Mouse (Mus musculus) MEL (cell line): ENCODE data around the gene Ier2.

Source experiments
- CTCF ChIP-seq, 3 experiments: IDR thresholded peaks in 2 of 3; conservative IDR thresholded peaks in 1 of 3; 2 replicates each; pipeline ENCODE4 v1.5.1; 2011 to 2012; ENCODE audit warnings: low read length in 3 of 3, low read depth in 2 of 3, mild to moderate bottlenecking in 2 of 3, improper control_type of control experiment in 1 of 3, inconsistent platforms in 1 of 3, mixed read lengths in 1 of 3, moderate library complexity in 1 of 3; ENCODE audit not compliant: control insufficient read depth in 1 of 3, insufficient read depth in 1 of 3, poor library complexity in 1 of 3, severe bottlenecking in 1 of 3
- EP300 ChIP-seq, 2 experiments: IDR thresholded peaks; 2 replicates each; pipeline ENCODE4 v1.6.1; 2011; ENCODE audit warnings: improper control_type of control experiment in 2 of 2, low read length in 2 of 2, low read depth in 1 of 2, mild to moderate bottlenecking in 1 of 2
- GABPA ChIP-seq: IDR thresholded peaks from 2 replicates; pipeline ENCODE4 v1.6.1; 2012; ENCODE audit warnings: low read depth, mild to moderate bottlenecking, inconsistent platforms, low read length, improper control_type of control experiment, moderate library complexity
- GATA1 ChIP-seq: IDR thresholded peaks from 2 replicates; pipeline ENCODE4 v1.6.1; 2011; ENCODE audit warnings: low read depth, low read length, improper control_type of control experiment
- KAT2A ChIP-seq: conservative IDR thresholded peaks from 2 replicates; pipeline ENCODE4 v1.6.1; 2012; ENCODE audit warnings: low read depth, low read length, improper control_type of control experiment, inconsistent platforms
- MAX ChIP-seq: IDR thresholded peaks from 2 replicates; pipeline ENCODE4 v1.6.1; 2011; ENCODE audit warnings: low read length, improper control_type of control experiment
- POLR2A ChIP-seq, 2 experiments: IDR thresholded peaks; 2 replicates each; pipeline ENCODE4 v1.6.1; 2011 to 2012; ENCODE audit warnings: low read length in 2 of 2, mild to moderate bottlenecking in 2 of 2, control low read depth in 1 of 2, improper control_type of control experiment in 1 of 2, low read depth in 1 of 2, moderate library complexity in 1 of 2; ENCODE audit not compliant: control insufficient read depth in 1 of 2, insufficient read depth in 1 of 2, poor library complexity in 1 of 2
- TAL1 ChIP-seq: IDR thresholded peaks from 2 replicates; pipeline ENCODE4 v1.6.1; 2012; ENCODE audit warnings: mild to moderate bottlenecking, inconsistent platforms, low read length, moderate library complexity, mixed read lengths
- USF2 ChIP-seq, 2 experiments: IDR thresholded peaks; 2 replicates each; pipeline ENCODE4 v1.6.1; 2011 to 2012; ENCODE audit warnings: improper control_type of control experiment in 2 of 2, low read length in 2 of 2, borderline replicate concordance in 1 of 2, inconsistent platforms in 1 of 2, low read depth in 1 of 2, mild to moderate bottlenecking in 1 of 2; ENCODE audit not compliant: insufficient read depth in 1 of 2
- ZNF384 ChIP-seq: IDR thresholded peaks from 2 replicates; pipeline ENCODE4 v1.6.1; 2012; ENCODE audit warnings: low read depth, mild to moderate bottlenecking, inconsistent platforms, low read length, improper control_type of control experiment

DNA sequence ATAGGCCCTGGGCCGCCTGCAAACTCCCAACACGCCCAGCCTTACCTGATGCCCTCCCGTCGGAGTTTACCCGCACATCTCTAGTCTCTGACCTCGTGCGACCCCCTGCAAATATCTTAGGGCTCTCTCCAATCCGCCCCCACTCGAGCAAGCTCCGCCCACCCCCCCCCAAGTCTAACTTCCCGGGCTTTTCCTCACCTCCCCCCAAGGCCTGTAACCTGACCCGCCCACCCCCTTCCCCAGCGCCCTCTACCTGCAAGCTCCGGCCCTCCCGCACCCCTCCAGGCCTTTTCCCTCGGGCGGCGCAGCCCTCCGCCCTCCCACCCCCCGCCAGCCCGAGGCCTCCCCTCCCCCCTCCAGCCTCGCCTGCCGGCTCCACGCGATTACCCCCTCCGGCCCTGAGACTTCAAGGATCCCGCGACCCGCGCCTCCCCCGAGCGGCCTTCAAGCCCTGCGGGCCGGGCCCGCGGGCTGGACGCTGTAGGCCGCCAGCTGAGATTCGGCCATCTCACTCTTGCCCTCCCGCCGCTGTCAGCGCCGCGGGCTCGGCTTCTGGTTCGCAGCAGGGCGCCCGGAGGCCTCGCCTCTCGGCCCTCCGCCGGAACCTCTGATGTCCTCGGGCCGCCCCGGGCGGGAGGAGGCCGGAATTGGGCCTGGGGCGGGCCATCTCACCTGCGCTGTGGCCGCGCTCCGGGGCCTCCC, 24.5 kb upstream of the Ier2 start:
- peak in 1 of 3 experiments; percentile 57; a peak in 3 of 6 replicates for TF ChIP-seq CTCF (IDR thresholded peaks at IDR 0.05 in 2 of 3, conservative IDR thresholded peaks at IDR 0.05 in 1 of 3; ENCODE audit: control insufficient read depth in 1 of 3, insufficient read depth in 1 of 3, low read depth in 2 of 3, low read length in 3 of 3, poor library complexity in 1 of 3, severe bottlenecking in 1 of 3)
- TF ChIP-seq TAL1 = no peak
- TF ChIP-seq POLR2A (IDR thresholded peaks at IDR 0.05; ENCODE audit: control insufficient read depth in 1 of 2, insufficient read depth in 1 of 2, low read depth in 1 of 2, low read length in 2 of 2, poor library complexity in 1 of 2) = no peak
- TF ChIP-seq KAT2A = no peak
- no peak; the same call in 1 of the 2 replicates for TF ChIP-seq MAX
- TF ChIP-seq EP300 (IDR thresholded peaks at IDR 0.05; ENCODE audit: low read depth in 1 of 2, low read length in 2 of 2) = no peak
- no peak for TF ChIP-seq GABPA
- no peak for TF ChIP-seq GATA1
- TF ChIP-seq USF2 (IDR thresholded peaks at IDR 0.05; ENCODE audit: borderline replicate concordance in 1 of 2, insufficient read depth in 1 of 2, low read depth in 1 of 2, low read length in 2 of 2) = no peak
- no peak for TF ChIP-seq ZNF384
